Mouse (Mus musculus) lung, adult 2 months (tissue): ENCODE results near the gene Crocc.

ENCODE experiments used
- CTCF ChIP-seq: fragments of 200-500 bp; IDR thresholded peaks from 2 replicates; pipeline ENCODE4 v1.5.1; 2011; ENCODE audit warnings: mild to moderate bottlenecking, low read length, control low read depth; ENCODE audit not compliant: insufficient read depth
- POLR2A ChIP-seq: fragments of 200-500 bp; IDR thresholded peaks from 2 replicates; pipeline ENCODE4 v1.6.1; 2011; ENCODE audit warnings: low read depth, mild to moderate bottlenecking, control low read depth, low read length, borderline replicate concordance; ENCODE audit errors: extremely low read depth

DNA sequence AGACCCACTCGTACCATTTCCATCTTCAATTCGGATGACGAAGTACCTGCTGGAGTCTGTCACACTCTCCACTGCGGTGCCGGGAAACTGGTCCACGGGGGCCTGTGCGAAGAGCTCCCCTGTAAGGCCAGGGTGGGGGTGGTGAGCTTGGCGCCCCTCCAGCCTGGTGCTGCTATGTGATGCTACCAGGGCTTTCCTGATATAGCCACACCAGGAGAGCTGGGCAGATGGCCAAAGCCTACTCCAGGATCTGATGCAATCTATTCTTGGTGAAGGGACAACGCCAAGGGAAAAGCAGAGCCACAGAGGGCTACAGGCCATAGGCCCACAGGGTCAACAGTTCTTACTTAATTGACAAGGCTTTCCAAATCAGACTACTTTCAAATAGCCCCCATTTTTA, 13.3 kb upstream of the Crocc start:
- TF ChIP-seq CTCF (no peak), POLR2A (no peak)
